Mouse (Mus musculus): ENCODE measurements around the gene Mrps24.

DNA sequence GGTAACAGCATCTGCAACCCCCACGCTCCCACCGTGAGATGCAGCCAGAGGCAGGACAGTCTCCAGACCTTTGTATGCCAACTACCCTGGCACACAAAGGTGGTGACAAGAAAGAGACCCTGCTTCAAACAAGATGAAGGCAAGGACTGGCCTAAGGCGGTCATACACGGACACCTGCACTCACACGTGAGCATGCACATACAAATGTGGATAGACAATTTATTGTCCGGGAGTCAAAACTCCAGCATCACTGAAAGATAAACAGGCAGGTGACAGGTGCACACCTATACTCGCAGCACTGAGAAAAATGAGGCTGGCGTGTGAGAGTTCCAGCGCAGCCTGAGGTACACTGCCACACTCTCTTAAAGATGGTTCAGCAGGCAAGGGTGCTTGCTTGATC is 9.5 kb downstream of the Mrps24 start:
- TF ChIP-seq CTCF (IDR thresholded peaks at IDR 0.05; ENCODE audit: low read depth, low read length) = no peak
- no peak for TF ChIP-seq POLR2A (IDR thresholded peaks at IDR 0.05; ENCODE audit: borderline replicate concordance, low read depth, low read length)
